Mouse (Mus musculus): Measurements from ENCODE around the gene Olfr69.
"Not testable (repeated sequence)": the region's sequence is repeated elsewhere in the genome, so short reads cannot be mapped to it uniquely, and the experiment has no call there.

Olfr69 gene

DNA sequence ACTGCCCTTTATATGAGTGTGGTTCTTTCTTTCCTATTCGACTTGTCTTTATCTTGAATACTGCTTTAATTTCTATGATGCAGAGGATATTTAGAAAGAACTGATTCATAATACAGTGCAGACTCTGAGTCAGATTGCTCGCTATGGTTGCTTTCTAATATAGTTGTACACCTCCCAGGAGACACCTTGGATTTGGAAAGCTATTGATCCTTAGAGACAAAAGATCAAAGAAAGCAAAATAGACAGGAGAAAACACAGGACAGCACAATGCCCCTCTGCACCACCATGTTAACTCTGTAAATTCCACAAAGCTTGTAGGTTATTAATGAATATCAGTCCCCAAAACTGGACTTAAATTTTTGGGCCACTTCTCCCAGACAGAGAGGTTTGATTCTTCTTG lies 26.6 kb downstream of the Olfr69 start, which contains the start of gene Olfr629:
Gene Olfr629, minus strand, starts transcription at position 101 of the 400 bp plus-strand sequence.
- in situ Hi-C loops (cut with MboI; ENCODE audit: low pct_unique_long_range_greater_than_20kb in 1 of 2, low sequenced_read_pairs in 2 of 2, unreplicated experiment in 1 of 2): no loop called here

DNA sequence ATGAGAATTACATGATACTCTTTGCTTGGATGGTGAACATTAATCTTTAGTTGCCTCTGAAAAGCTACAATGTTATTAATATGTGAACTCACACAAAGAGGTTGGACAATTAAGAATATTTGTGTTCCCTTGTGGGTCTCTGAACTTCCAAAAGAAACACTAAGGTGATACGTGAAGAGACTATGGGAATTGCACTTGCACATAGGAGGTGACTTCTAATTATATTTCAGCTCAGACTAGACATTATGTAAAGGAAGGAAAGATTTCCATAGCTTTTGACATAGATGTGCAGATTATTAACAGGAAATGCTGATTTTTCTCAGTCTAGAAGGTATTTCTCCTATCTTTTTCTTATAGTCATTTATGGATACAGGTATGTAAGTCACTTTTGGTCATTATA lies 41.3 kb downstream of the Olfr69 start, which contains the start of gene Olfr628:
Gene Olfr628, plus strand, starts transcription at position 301 of the 400 bp plus-strand sequence.
- in situ Hi-C loops (cut with MboI; ENCODE audit: low pct_unique_long_range_greater_than_20kb in 1 of 2, low sequenced_read_pairs in 2 of 2, unreplicated experiment in 1 of 2): no loop called here

DNA sequence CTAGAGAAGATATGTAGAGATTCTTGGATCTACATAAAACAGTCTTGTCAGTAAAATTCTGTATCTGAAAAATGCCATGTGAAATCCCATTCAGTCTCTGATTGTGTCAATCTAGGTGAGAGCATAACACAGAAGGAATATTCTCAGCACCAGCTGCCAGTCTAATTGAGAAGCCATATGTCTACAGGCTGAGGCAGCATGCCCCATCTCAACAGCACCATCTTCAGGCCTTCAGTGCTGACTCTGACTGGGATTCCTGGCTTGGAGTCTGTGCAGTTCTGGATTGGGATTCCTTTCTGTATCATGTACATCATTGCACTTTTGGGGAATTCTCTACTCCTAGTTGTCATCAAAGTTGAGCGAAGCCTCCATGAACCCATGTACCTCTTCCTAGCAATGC lies 55.0 kb downstream of the Olfr69 start:
- in situ Hi-C loops (cut with MboI; ENCODE audit: low pct_unique_long_range_greater_than_20kb in 1 of 2, low sequenced_read_pairs in 2 of 2, unreplicated experiment in 1 of 2): not testable (repeated sequence)
